ENCODE assay signal across 9 mouse cellular contexts in the genomic region with DNA sequence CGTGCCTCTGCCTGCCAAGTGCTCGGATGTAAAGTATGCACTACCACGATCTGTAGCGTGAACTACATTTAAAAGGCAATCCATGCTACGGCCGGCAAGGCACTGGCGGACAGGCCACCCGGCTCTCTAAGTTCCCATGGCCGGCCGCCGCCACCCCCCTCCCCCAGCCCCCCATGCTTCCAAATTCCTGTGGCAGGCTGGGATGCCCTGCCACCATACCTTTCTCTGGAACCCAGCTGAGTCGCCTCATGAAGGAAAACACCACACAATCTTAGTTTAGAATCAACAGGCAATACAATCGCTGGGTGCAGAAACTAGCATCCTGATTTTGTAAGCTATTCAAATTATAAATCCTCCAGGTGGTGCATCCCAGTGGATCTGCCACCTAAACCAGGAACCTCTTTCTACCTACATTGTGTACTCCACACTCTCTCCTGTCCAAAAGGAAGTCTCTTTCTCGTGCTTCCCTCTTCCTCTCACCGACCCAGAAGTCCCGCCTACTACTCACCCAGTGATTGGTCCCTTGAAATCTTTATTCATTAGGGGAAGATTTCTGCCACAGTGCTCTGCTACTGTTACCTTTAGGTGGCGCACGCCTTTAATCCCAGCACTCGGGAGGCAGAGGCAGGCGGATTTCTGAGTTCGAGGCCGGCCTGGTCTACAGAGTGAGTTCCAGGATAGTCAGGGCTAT. TPM values are rescaled to one million over a fixed set of nuclear protein-coding genes. Genes with fewer than 3 reads are reported as not detected.
DNase-seq lines count a peak whose midpoint lies in the region; ATAC-seq and TF ChIP-seq lines count a peak whose summit lies in the region.
"Had no signal": no experiment of that assay in that cellular context is flagged by ENCODE, and none has a peak within 500 bp of the region (broad histone marks: within the 10 kb centered on the region; RNA-seq: fewer than 3 reads in every experiment).

No protein-coding gene starts in this region.

- H3K4me2 ChIP-seq in heart, embryonic 13.5 days, result peak overlapping the region; percentile 48
- H3K4me2 ChIP-seq in liver, embryonic 11.5 days, result peak overlapping the region; percentile 62
- H3K4me2 ChIP-seq in forebrain, embryonic 12.5 days, result no peak overlapping the region

- H3K27me3 ChIP-seq in heart, embryonic 13.5 days (replicated peaks), result no peaks in the 10 kb centered on the region; the same call in 1 of the 2 replicates
- H3K27me3 ChIP-seq in thymus, adult 2 months (ENCODE audit: control insufficient read depth, insufficient read depth, low read length), result no peaks in the 10 kb centered on the region
- no peaks in the 10 kb centered on the region for H3K27me3 ChIP-seq in liver, embryonic 11.5 days (replicated peaks; ENCODE audit: control insufficient read depth, insufficient read depth, low read length)
- no peaks in the 10 kb centered on the region for H3K27me3 ChIP-seq in forebrain, embryonic 12.5 days

- no peaks in the 10 kb centered on the region for H3K9me3 ChIP-seq in heart, embryonic 13.5 days
- no peaks in the 10 kb centered on the region for H3K9me3 ChIP-seq in liver, embryonic 11.5 days (ENCODE audit: control insufficient read depth, low read length)
- no peaks in the 10 kb centered on the region for H3K9me3 ChIP-seq in forebrain, embryonic 12.5 days

- no peaks in the 10 kb centered on the region for H3K36me3 ChIP-seq in heart, embryonic 13.5 days
- no peaks in the 10 kb centered on the region for H3K36me3 ChIP-seq in thymus, adult 2 months (ENCODE audit: control insufficient read depth, insufficient read depth, low read length)
- no peaks in the 10 kb centered on the region for H3K36me3 ChIP-seq in liver, embryonic 11.5 days (ENCODE audit: control insufficient read depth, insufficient read depth, low read length)
- no peaks in the 10 kb centered on the region for H3K36me3 ChIP-seq in forebrain, embryonic 12.5 days (replicated peaks)

- no peak overlapping the region; the same call in 1 of the 2 replicates for H3K9ac ChIP-seq in heart, embryonic 13.5 days
- H3K9ac ChIP-seq in liver, embryonic 11.5 days (ENCODE audit: low read depth, low read length), result peak overlapping the region; percentile 64
- H3K9ac ChIP-seq in forebrain, embryonic 12.5 days, result no peak overlapping the region

- peak overlapping the region; percentile 29 for H3K4me3 ChIP-seq in heart, embryonic 13.5 days
- no peak overlapping the region for H3K4me3 ChIP-seq in thymus, adult 2 months (ENCODE audit: control insufficient read depth, insufficient read depth, low read length)
- H3K4me3 ChIP-seq in liver, embryonic 11.5 days (ENCODE audit: low read depth, low read length), result peak overlapping the region; percentile 50
- H3K4me3 ChIP-seq in forebrain, embryonic 12.5 days (replicated peaks), result no peak overlapping the region

- peaks cover 16% of the 10 kb centered on the region for H3K4me1 ChIP-seq in heart, embryonic 13.5 days
- H3K4me1 ChIP-seq in thymus, adult 2 months (replicated peaks; ENCODE audit: control insufficient read depth, insufficient read depth, low read length), result no peaks in the 10 kb centered on the region; the same call in 1 of the 2 replicates
- 0 out of 2 replicates have a peak, but pooled peaks cover 2% of the 10 kb centered on the region for H3K4me1 ChIP-seq in liver, embryonic 11.5 days (replicated peaks; ENCODE audit: control insufficient read depth, insufficient read depth, low read length)
- H3K4me1 ChIP-seq in forebrain, embryonic 12.5 days, result no peaks in the 10 kb centered on the region

- DNase-seq in heart, postnatal 14 days, result no peak
- peak; percentile 18 for DNase-seq in thymus, postnatal 0 days (ENCODE audit: low spot score)
- DNase-seq in thymus, adult 2 months, result no peak
- DNase-seq in liver, embryonic 11.5 days (ENCODE audit: low spot score), result no peak
- no peak for DNase-seq in adrenal gland, postnatal 25 days
- no peak for DNase-seq in layer of hippocampus, adult 8-10 months (ENCODE audit: low spot score in 2 of 2)
- DNase-seq: heart, postnatal 10 days had no signal

- ATAC-seq in heart, embryonic 13.5 days (ENCODE audit: extremely low read depth, insufficient number of reproducible peaks, low FRiP score, low TSS enrichment), result no peak
- ATAC-seq in liver, embryonic 11.5 days (replicated peaks; ENCODE audit: low FRiP score), result peak; percentile 66
- no peak for ATAC-seq in forebrain, embryonic 12.5 days (ENCODE audit: low FRiP score)

- no peak for TF ChIP-seq CTCF in thymus, adult 2 months (IDR thresholded peaks at IDR 0.05; ENCODE audit: borderline replicate concordance, control insufficient read depth, extremely low read depth, insufficient read depth, low read length, poor library complexity)

- TF ChIP-seq POLR2A in thymus, adult 2 months (IDR thresholded peaks at IDR 0.05; ENCODE audit: control insufficient read depth, extremely low read depth, insufficient read depth, low read length, poor library complexity), result no peak

- 57% methylated on average over 22 of the region's 22 CpGs for WGBS in heart, embryonic 13.5 days
- 68% methylated on average over 22 of the region's 22 CpGs for WGBS in thymus, adult 2 months
- WGBS in liver, embryonic 11.5 days, result 48% methylated on average over 22 of the region's 22 CpGs
- WGBS in forebrain, embryonic 12.5 days, result 69% methylated on average over 22 of the region's 22 CpGs

- no peak overlapping the region for H3K27ac ChIP-seq in heart, embryonic 13.5 days (replicated peaks)
- H3K27ac ChIP-seq in thymus, adult 2 months (ENCODE audit: control insufficient read depth, insufficient read depth, low read length), result no peak overlapping the region
- no peak overlapping the region; the same call in 1 of the 2 replicates for H3K27ac ChIP-seq in liver, embryonic 11.5 days (ENCODE audit: low read depth, low read length)
- no peak overlapping the region for H3K27ac ChIP-seq in forebrain, embryonic 12.5 days

- intact Hi-C loops in heart, postnatal 14 days (cut with DNase I), result no loop called here

RNA-seq across cellular contexts. Expression of gene Blcap, which starts 25.9 kb away (rescaled TPM):
- polyA plus RNA-seq in heart, embryonic 13.5 days (2015; fragmentation: Nextera tagmentation; extraction: Ambion mirVana), result 29.4 and 33.5 TPM in 2 replicates
- total RNA-seq in heart, postnatal 14 days (2021), result 10 to 100 TPM; 59.0 to 59.5 TPM
- 27.8 and 28.6 TPM in 2 replicates for polyA plus RNA-seq in thymus, postnatal 0 days (2015; fragmentation: Nextera tagmentation; extraction: Ambion mirVana)
- polyA plus RNA-seq in thymus, adult 2 months (2012; rRNA removed), result 28.2 and 35.3 TPM in 2 replicates
- 25.9 and 26.2 TPM in 2 replicates for polyA plus RNA-seq in liver, embryonic 11.5 days (2014; fragmentation: Nextera tagmentation; extraction: Ambion mirVana)
- 61.5 and 82.8 TPM in 2 replicates for total RNA-seq in adrenal gland, postnatal 25 days (2021)
- total RNA-seq in layer of hippocampus, adult 8-10 months (2022), result 100 to 1,000 TPM; 136 to 152 (median 144) TPM
- polyA plus RNA-seq in forebrain, embryonic 12.5 days (2016; fragmentation: Nextera tagmentation; extraction: Ambion mirVana), result 144 and 156 TPM in 2 replicates

RNA-seq across cellular contexts. Expression of gene Nnat, which starts 37.1 kb away (rescaled TPM):
- 120 and 135 TPM in 2 replicates for polyA plus RNA-seq in heart, embryonic 13.5 days (2015; fragmentation: Nextera tagmentation; extraction: Ambion mirVana)
- 1 to 10 TPM; 3.6 to 7.5 TPM for total RNA-seq in heart, postnatal 14 days (2021)
- polyA plus RNA-seq in thymus, postnatal 0 days (2015; fragmentation: Nextera tagmentation; extraction: Ambion mirVana), result 4.4 TPM in 2 replicates
- 2.5 and 17.0 TPM in 2 replicates for polyA plus RNA-seq in thymus, adult 2 months (2012; rRNA removed)
- polyA plus RNA-seq in liver, embryonic 11.5 days (2014; fragmentation: Nextera tagmentation; extraction: Ambion mirVana), result 143 and 171 TPM in 2 replicates
- 71.3 and 91.2 TPM in 2 replicates for total RNA-seq in adrenal gland, postnatal 25 days (2021)
- 100 to 1,000 TPM; 458 to 613 (median 542) TPM for total RNA-seq in layer of hippocampus, adult 8-10 months (2022)
- 5,265 and 5,863 TPM in 2 replicates for polyA plus RNA-seq in forebrain, embryonic 12.5 days (2016; fragmentation: Nextera tagmentation; extraction: Ambion mirVana)

Comparison
In these comparisons a context has a peak if more than half of its experiments do, and no peak if none do; other contexts are left out.
1. H3K4me3 ChIP-seq: peak in heart, embryonic 13.5 days (single experiment) and liver, embryonic 11.5 days (single experiment); none in thymus, adult 2 months (single experiment) and forebrain, embryonic 12.5 days (single experiment).
2. RNA of gene Nnat, which starts 37.1 kb away (polyA plus RNA-seq): 5,265 to 5,863 TPM in forebrain, embryonic 12.5 days; 143 to 171 TPM in liver, embryonic 11.5 days, 120 to 135 TPM in heart, embryonic 13.5 days, 2.5 to 17.0 TPM in thymus, adult 2 months and 4.4 TPM in thymus, postnatal 0 days; every median in the first group is over 10 times any median in the second.